Mouse (Mus musculus): ENCODE data around the gene Galc.
A peak's percentile ranks its signal among the peaks of the same experiment; 100 is the strongest.

The Galc gene

GRCm38 (mm10) chr12:98187186-98187899 is 71.9 kb downstream of the Galc start:
- no peak for DNase-seq (ENCODE audit: low read depth, low spot score)

GRCm38 (mm10) chr12:98181729-98182128 is 77.5 kb downstream of the Galc start:
- peak; percentile 84 for DNase-seq (ENCODE audit: low read depth, low spot score)

- DNase-seq (ENCODE audit: low read depth, low spot score), result no peak
Observed at GRCm38 (mm10) chr12:98180807-98181206, 78.5 kb downstream of the Galc start.

- DNase-seq (ENCODE audit: low read depth, low spot score), result no peak
Observed at GRCm38 (mm10) chr12:98180235-98180800, 78.9 kb downstream of the Galc start.

DNA sequence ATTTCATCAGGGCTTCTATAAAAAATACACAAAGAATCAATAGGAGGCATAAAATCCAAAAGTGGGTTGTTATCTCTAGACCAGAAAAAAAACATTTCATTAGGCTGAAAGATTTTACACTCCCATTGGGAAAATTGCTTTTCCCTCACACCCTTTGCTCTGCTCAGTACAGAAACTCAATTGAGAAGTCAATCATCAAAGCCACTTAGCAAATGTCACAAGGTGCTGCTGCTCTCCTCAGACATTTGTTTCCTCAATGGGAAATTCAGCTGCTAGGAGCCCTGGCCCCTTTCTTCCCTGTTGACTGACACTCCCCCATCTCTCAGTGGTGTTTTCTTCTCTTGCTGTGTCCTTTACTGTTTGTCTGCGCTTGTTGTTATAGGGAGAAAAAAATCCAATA is 79.8 kb downstream of the Galc start:
- no peak for DNase-seq (ENCODE audit: low read depth, low spot score)

DNA sequence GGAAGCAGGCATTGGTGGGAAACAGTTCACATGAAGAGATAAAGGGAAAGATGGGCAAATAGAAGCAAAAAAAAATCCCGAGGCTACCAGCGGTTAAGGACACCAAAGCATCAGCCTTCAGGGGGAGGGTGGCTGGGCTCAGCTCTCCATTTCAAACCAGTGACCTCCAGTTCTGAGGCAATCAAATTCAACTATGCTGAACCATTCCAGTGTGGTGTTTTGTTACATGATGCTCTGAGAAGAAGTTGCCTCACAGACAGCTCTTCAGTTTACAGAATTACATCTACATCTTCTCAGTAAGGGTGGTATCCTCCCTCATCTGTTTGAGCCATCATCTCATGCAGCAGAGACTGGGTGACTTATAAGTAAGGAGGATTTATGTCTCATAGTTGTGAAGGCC is 82.6 kb downstream of the Galc start:
- no peak for DNase-seq (ENCODE audit: low read depth, low spot score)

DNA sequence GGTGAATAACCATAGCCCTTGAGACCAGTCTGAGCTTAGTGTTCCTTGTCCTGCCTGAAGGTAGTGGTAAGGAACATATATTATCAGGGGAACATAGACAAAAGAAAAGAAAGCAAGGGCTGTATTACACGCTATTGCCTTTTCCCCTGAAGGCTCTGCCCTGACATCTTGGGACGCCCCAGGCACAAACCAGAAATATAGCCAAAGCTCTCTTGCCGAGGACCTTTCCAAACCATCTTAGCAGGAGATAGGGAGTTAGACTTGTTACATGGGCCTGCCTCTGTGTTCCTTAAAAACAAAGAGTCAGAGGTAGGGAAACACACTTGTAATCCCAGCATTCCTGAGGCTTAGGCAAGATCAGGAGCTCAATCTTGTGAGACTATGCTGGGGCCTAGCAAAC is 97.4 kb downstream of the Galc start:
- DNase-seq (ENCODE audit: low read depth, low spot score), result no peak

DNA sequence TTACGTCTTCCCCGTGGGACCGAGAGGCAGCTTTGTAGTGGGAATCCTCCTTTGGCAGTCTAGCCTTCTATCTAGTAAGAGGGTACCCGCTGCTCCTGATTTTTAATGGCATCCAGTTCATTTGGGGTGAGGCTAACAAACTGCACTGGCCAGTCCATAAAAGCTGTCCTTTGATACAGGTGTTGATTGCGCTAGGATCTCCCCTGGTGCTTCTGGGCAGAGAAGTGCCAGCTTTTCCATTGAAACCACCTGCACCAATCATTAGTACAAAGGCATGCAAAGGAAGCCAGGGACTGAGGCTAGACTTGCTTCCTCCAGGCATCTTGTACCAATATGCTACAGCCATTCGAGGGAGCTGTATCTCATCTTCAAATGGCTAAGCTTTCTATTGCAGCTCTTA is 98.4 kb downstream of the Galc start:
- DNase-seq (ENCODE audit: low read depth, low spot score), result no peak

Measured in mesoderm, embryonic 11.5 days (tissue).